Mouse (Mus musculus) stomach, embryonic 16.5 days (tissue): Measurements from ENCODE around the gene Glrb. TPM values are rescaled to one million over a fixed set of nuclear protein-coding genes. Genes with fewer than 3 reads are reported as not detected.

ENCODE experiments used
- ATAC-seq: fragments of 200-750 bp; cut with Nextera tagmentation; 2 replicates; pipeline ENCODE4 v1.8.0; 2017; ENCODE audit warnings: moderate number of reproducible peaks, moderate TSS enrichment; ENCODE audit not compliant: insufficient read depth, low FRiP score
- H3K27ac ChIP-seq: fragments of 300-500 bp; sonication (generic); 2 replicates; pipeline ENCODE4 v1.5.1; 2014; ENCODE audit warnings: low read length
- H3K27me3 ChIP-seq: fragments of 300-500 bp; sonication (generic); 2 replicates; pipeline ENCODE4 v1.6.1; 2014; ENCODE audit warnings: low read length, control low read depth, mixed read lengths; ENCODE audit not compliant: control insufficient read depth, insufficient read depth
- H3K36me3 ChIP-seq: fragments of 300-500 bp; sonication (generic); 2 replicates; pipeline ENCODE4 v1.6.1; 2014; ENCODE audit warnings: low read length; ENCODE audit not compliant: control insufficient read depth, insufficient read depth
- H3K4me1 ChIP-seq: fragments of 300-500 bp; sonication (generic); 2 replicates; pipeline ENCODE4 v1.6.1; 2014; ENCODE audit warnings: low read length, control low read depth, mixed read lengths; ENCODE audit not compliant: control insufficient read depth, insufficient read depth
- H3K4me2 ChIP-seq: fragments of 300-500 bp; sonication (generic); 2 replicates; pipeline ENCODE4 v1.6.1; 2014; ENCODE audit warnings: low read depth, low read length, mixed read lengths
- H3K4me3 ChIP-seq: fragments of 300-500 bp; sonication (generic); replicated peaks from 2 replicates; pipeline ENCODE4 v1.5.1; 2014; ENCODE audit warnings: mild to moderate bottlenecking, low read length
- H3K9ac ChIP-seq: fragments of 300-500 bp; sonication (generic); 2 replicates; pipeline ENCODE4 v1.6.1; 2014; ENCODE audit warnings: low read length
- H3K9me3 ChIP-seq: fragments of 300-500 bp; sonication (generic); replicated peaks from 2 replicates; pipeline ENCODE4 v1.6.1; 2016; ENCODE audit warnings: low read length, control low read depth; ENCODE audit not compliant: control insufficient read depth
- WGBS: fragments of 180-500 bp; shearing (Covaris S2); extraction: QIAGEN DNeasy Blood & Tissue Kit; methylation state at CpG from one replicate; pipeline ENCODE4 v1.1.7; 2014; 5-methylcytosine and 5-hydroxymethylcytosine counted together
- polyA plus RNA-seq: library from polyadenylated mRNA; unstranded; fragments of >200 nt; fragmentation: Nextera tagmentation; extraction: Ambion mirVana; gene quantifications from 2 replicates; pipeline ENCODE4 v1.2.1, GENCODE M21; 2015

Glrb gene
- polyA plus RNA-seq, 1 experiment from 2014 or later = 3.1 TPM

DNA sequence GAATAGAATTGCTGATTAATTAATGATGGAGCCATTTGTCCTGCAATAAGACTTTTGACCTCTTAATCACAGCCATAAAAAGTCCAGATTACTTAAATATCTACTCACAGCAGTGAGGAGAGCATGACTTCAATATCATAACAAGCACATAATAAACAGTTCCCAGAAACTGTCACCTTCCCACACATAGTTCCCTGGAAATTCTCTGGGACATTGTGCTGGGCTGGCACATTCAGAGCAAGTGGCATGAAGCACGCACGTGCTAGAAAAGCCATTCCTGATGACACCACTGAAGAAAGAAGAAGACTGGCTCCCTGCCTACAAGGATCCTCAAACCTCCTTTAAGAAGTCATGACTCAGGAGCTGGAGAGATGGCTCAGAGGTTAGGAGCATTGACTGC lies 67.8 kb downstream of the Glrb start:
- H3K27ac ChIP-seq = no peak overlapping the region
- WGBS = 72% methylated on average over 2 of the region's 2 CpGs
- no peak overlapping the region for H3K4me3 ChIP-seq
- no peak for ATAC-seq
- H3K36me3 ChIP-seq = no peaks in the 10 kb centered on the region
- H3K4me2 ChIP-seq = no peak overlapping the region
- H3K9me3 ChIP-seq = no peaks in the 10 kb centered on the region
- H3K9ac ChIP-seq = no peak overlapping the region
- no peaks in the 10 kb centered on the region for H3K4me1 ChIP-seq
- no peaks in the 10 kb centered on the region for H3K27me3 ChIP-seq

GRCm38 (mm10) chr3:80839845-80840244 lies 73.6 kb downstream of the Glrb start:
- H3K9me3 ChIP-seq = no peaks in the 10 kb centered on the region
- H3K4me2 ChIP-seq = no peak overlapping the region
- H3K9ac ChIP-seq = no peak overlapping the region
- no peaks in the 10 kb centered on the region for H3K27me3 ChIP-seq
- no peak for ATAC-seq
- no peaks in the 10 kb centered on the region for H3K36me3 ChIP-seq
- no peak overlapping the region for H3K4me3 ChIP-seq
- 73% methylated on average over 5 of the region's 5 CpGs for WGBS
- no peaks in the 10 kb centered on the region for H3K4me1 ChIP-seq
- no peak overlapping the region for H3K27ac ChIP-seq

- no peak overlapping the region for H3K27ac ChIP-seq
- WGBS = 50% methylated on average over 3 of the region's 3 CpGs
- H3K27me3 ChIP-seq = no peaks in the 10 kb centered on the region
- no peak overlapping the region for H3K9ac ChIP-seq
- no peaks in the 10 kb centered on the region for H3K9me3 ChIP-seq
- no peak for ATAC-seq
- H3K4me1 ChIP-seq = no peaks in the 10 kb centered on the region
- no peak overlapping the region for H3K4me3 ChIP-seq
- no peak overlapping the region for H3K4me2 ChIP-seq
- H3K36me3 ChIP-seq = no peaks in the 10 kb centered on the region
These were observed 75.9 kb downstream of the Glrb start for GRCm38 (mm10) chr3:80837583-80837982.

DNA sequence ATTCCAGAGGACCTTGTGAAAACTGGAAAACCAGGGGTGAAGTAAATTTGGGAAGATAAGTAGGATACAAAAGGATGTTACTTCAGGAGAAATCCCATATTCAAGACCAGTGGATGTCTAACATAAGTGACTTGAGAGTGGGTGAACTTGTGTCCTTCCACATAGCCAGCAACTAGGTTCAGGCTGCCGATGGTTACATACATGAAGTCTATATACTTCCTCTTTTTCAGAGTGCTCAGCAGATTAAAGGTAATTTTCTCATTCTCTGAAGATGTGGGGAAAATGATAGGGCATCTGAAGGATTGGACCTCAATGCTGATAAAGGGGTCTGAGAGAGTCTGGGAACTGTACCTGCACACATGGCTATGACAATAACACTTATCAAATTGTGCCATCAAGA lies 89.5 kb downstream of the Glrb start:
- Histone ChIP-seq H3K9ac (no peak overlapping the region), H3K4me2 (no peak overlapping the region), H3K9me3 (no peaks in the 10 kb centered on the region), H3K4me1 (no peaks in the 10 kb centered on the region), H3K4me3 (no peak overlapping the region), H3K36me3 (no peaks in the 10 kb centered on the region), H3K27me3 (no peaks in the 10 kb centered on the region), H3K27ac (no peak overlapping the region)
- ATAC-seq = no peak
- 94% methylated on average over 1 of the region's 1 CpGs for WGBS

DNA sequence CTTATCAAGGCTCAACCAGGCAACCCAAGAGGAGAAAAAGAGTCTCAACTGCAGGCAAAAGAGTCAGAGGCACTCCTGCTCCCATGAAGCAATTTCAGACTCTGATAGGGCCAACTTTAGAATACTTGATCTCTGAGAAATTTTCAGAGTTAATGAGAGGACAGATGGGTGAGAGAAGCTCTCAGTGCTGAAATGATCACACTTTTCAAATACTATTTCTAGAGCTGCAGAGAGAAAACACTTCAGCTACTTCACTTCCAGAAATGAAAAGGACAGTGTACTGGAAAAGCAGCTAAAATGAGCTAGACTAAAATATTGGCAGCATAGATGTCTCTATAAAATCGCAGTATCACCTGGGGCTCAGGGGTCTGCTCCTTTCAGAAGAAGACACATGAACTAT lies 94.8 kb downstream of the Glrb start:
- no peak for ATAC-seq
- Histone ChIP-seq H3K27me3 (no peaks in the 10 kb centered on the region), H3K9me3 (no peaks in the 10 kb centered on the region), H3K27ac (no peak overlapping the region), H3K36me3 (no peaks in the 10 kb centered on the region), H3K9ac (no peak overlapping the region), H3K4me1 (no peaks in the 10 kb centered on the region), H3K4me3 (no peak overlapping the region), H3K4me2 (no peak overlapping the region)
- WGBS = 94% methylated on average over 1 of the region's 1 CpGs

GRCm38 (mm10) chr3:80813734-80814133 lies 99.7 kb downstream of the Glrb start:
- H3K36me3 ChIP-seq = no peaks in the 10 kb centered on the region
- H3K4me1 ChIP-seq = no peaks in the 10 kb centered on the region
- ATAC-seq = no peak
- no peaks in the 10 kb centered on the region for H3K27me3 ChIP-seq
- no peak overlapping the region for H3K9ac ChIP-seq
- H3K9me3 ChIP-seq = no peaks in the 10 kb centered on the region
- no peak overlapping the region for H3K27ac ChIP-seq
- no peak overlapping the region for H3K4me3 ChIP-seq
- H3K4me2 ChIP-seq = no peak overlapping the region

- no peak for ATAC-seq
- Histone ChIP-seq H3K27ac (no peak overlapping the region), H3K4me1 (no peaks in the 10 kb centered on the region), H3K9me3 (no peaks in the 10 kb centered on the region), H3K27me3 (no peaks in the 10 kb centered on the region), H3K9ac (no peak overlapping the region), H3K4me3 (no peak overlapping the region), H3K4me2 (no peak overlapping the region), H3K36me3 (no peaks in the 10 kb centered on the region)
- 68% methylated on average over 3 of the region's 3 CpGs for WGBS
These were observed 101.2 kb downstream of the Glrb start for GRCm38 (mm10) chr3:80812237-80812636.

DNA sequence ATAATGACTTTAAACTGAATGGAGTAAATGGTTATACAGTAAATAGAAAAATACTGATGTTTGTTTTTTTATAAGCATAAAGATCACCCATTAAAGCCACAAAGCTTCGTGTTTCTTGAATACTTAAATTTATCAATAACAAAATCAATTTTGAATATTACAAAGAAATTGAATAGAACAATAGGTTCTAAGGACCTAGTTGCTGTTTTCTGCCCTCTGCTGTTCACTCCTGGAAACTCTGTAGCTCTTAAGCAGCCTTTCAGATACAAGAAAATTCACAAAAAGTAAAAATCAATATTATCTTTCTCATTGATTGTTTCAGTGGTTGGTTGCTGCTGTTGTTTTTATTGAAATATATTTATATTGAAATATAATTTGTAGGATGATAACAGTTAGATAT lies 108.1 kb downstream of the Glrb start:
- H3K27me3 ChIP-seq = peaks cover 23% of the 10 kb centered on the region
- H3K27ac ChIP-seq = no peak overlapping the region
- H3K36me3 ChIP-seq = no peaks in the 10 kb centered on the region
- no peaks in the 10 kb centered on the region for H3K9me3 ChIP-seq
- 10% methylated on average over 1 of the region's 1 CpGs for WGBS
- ATAC-seq = no peak
- H3K4me3 ChIP-seq = no peak overlapping the region
- no peaks in the 10 kb centered on the region; the same call in 1 of the 2 replicates for H3K4me1 ChIP-seq
- H3K9ac ChIP-seq = no peak overlapping the region
- H3K4me2 ChIP-seq = no peak overlapping the region

GRCm38 (mm10) chr3:80803811-80804210 lies 109.6 kb downstream of the Glrb start:
- Histone ChIP-seq H3K4me3 (no peak overlapping the region), H3K9me3 (no peaks in the 10 kb centered on the region), H3K9ac (no peak overlapping the region), H3K4me1 (no peaks in the 10 kb centered on the region; the same call in 1 of the 2 replicates), H3K36me3 (no peaks in the 10 kb centered on the region), H3K27ac (no peak overlapping the region), H3K4me2 (no peak overlapping the region), H3K27me3 (peaks cover 26% of the 10 kb centered on the region)
- WGBS = 49% methylated on average over 1 of the region's 1 CpGs
- ATAC-seq = no peak

DNA sequence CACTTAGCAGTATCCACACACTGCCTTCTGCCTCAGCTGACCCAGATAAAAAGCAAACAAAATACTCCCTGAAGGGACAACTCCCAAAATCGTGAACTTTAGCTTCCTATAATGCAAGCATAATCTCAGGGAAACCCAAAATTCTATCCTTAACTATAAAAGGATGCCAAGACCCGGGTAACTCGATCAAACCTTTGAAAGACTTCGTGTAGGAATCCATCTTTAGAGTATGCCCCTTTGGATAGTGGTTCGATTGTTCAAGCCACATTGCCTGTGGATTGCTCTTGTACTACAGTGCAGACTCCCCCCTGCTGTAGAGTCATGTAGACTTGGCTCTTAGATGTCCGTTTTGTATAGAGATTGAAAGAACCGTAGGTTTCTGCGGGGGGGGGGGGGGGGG lies 110.2 kb downstream of the Glrb start:
- no peak; the same call in 1 of the 2 replicates for ATAC-seq
- 54% methylated on average over 8 of the region's 8 CpGs for WGBS

More for the DNA sequence above, 110.2 kb downstream of the Glrb start:
- Histone ChIP-seq H3K36me3 (no peaks in the 10 kb centered on the region), H3K4me1 (no peaks in the 10 kb centered on the region; the same call in 1 of the 2 replicates), H3K9ac (no peak overlapping the region), H3K4me2 (peak overlapping the region; percentile 61), H3K27ac (no peak overlapping the region), H3K9me3 (no peaks in the 10 kb centered on the region), H3K27me3 (peaks cover 26% of the 10 kb centered on the region), H3K4me3 (no peak overlapping the region)
